Mouse (Mus musculus): Measurements from ENCODE around the gene Bmp2k. TPM values are rescaled to one million over a fixed set of nuclear protein-coding genes. Genes with fewer than 3 reads are reported as not detected.

The Bmp2k gene
- polyA plus RNA-seq (2015; fragmentation: Nextera tagmentation; extraction: Ambion mirVana) = 31.1 and 31.3 TPM in 2 replicates

DNA sequence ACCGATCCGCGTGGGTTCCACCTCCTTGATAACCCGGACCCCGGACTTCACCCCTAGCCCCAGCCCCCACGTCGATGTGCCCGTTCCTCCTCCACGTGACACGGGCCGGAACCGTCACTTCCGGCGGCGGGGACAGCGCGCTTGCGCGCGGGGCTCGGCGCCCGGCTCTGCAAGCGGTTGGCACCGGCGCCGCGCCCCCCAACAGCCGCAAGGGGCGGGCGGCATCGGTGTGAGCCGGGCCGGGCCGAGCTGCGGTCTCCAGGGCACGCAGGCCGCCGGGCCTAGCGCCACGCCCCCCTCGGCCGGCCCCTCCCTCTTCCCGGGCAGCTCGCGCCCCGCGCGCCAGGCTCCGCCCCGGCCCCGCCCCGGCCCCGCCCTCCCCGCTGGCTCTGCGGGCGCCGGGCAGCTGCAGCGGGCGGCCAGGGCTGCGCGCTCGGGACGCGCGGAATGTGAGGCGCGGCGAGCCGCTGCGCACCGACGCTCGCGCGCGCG, at the start of gene Bmp2k:
Gene Bmp2k, plus strand, starts transcription at position 380 of the 492 bp plus-strand sequence.
- H3K4me3 ChIP-seq (replicated peaks) = peak within 1 kb of the TSS; percentile 90
- ATAC-seq (ENCODE audit: insufficient read depth) = peak; percentile 93
- peaks cover 67% of the 10 kb centered on the region for H3K4me1 ChIP-seq (replicated peaks)
- peaks cover 17% of the 10 kb centered on the region for H3K36me3 ChIP-seq (replicated peaks)
- H3K27ac ChIP-seq (replicated peaks) = peak within 1 kb of the TSS; percentile 98
- under 1% methylated on average over 47 of the region's 78 CpGs for WGBS (ENCODE audit: insufficient replicate concordance)
- no peaks in the 10 kb centered on the region for H3K27me3 ChIP-seq
- peak within 1 kb of the TSS; percentile 98 for H3K9ac ChIP-seq
- H3K4me2 ChIP-seq = peak within 1 kb of the TSS; percentile 94
- no peaks in the 10 kb centered on the region for H3K9me3 ChIP-seq (replicated peaks)

DNA sequence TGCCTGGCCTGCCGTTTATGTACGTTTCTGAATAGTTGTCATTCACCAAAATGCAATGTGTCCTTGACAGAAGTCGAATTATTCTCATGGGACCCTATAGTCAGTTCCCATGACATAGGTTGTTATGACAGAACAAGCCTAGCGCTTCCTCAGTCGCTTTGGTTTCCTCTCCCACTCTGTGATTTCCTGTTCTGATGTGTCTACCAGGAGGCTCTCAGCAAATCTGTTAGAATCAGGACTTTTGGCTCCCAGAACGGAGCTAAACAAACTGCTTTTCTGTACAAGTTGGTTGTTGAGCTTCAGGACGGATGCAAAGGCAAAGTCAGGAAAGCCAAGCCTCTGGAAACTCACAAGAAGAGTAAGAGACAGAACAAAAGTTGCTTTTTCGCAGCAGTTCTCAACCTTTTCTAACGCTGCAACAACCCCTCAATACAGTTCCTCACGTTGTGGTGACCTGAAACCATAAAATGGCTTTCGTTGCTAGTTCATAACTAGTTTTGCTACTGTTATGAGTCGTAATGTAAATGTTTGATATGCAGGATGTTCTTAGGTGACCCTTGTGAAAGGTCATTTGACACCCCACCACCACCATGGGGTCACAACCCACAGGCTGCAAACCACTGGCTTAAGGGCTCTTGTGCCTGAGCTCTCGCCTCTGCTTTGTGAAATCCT, 48.5 kb upstream of the Bmp2k start:
- Histone ChIP-seq H3K27me3 (no peaks in the 10 kb centered on the region), H3K27ac (replicated peaks) (peak overlapping the region; percentile 96), H3K4me2 (no peak overlapping the region), H3K9ac (no peak overlapping the region), H3K36me3 (replicated peaks) (no peaks in the 10 kb centered on the region), H3K4me1 (replicated peaks) (peaks cover 66% of the 10 kb centered on the region), H3K9me3 (replicated peaks) (no peaks in the 10 kb centered on the region), H3K4me3 (replicated peaks) (no peak overlapping the region)
- ATAC-seq (ENCODE audit: insufficient read depth) = no peak
- WGBS (ENCODE audit: insufficient replicate concordance) = 59% methylated on average over 13 of the region's 13 CpGs

DNA sequence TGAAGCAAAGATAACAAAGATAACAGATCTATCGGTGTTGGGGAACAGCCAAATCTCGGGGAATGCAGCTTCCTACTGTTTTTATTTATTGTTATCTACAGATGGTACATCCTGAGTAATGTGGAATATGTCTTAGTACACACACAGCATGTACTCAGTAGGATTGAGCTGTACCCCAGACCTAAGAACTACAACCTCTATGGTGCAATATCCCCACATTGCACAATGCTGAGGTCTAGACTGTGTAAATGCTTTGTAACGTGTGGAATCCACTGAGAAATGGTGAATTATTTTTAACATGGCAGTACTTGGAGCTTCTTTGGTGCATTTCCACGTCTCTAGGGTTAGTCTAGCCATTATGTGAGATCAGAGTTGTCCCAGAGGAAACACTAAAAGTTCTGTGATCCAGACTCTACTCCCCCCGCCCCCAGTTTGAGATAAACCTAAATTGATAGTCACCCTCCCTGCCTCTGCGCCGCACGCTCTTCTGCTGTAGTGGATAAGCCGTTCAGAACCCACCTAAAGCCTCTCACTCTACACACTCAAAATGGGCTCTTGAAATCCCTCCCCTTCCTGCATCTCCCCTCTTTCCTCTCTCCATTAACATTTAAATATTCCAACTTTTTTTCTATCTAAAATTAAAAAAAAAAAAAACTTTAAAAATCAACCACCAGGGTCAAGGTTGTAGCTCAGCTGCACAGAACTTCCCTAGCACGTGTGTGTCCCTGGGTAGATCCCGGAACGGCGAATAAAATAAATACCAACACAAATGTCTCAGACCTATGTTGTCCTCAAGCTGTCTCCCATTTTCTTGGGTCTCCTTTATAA, 47.4 kb upstream of the Bmp2k start:
- 34% methylated on average over 13 of the region's 13 CpGs for WGBS (ENCODE audit: insufficient replicate concordance)
- H3K4me2 ChIP-seq = peak overlapping the region; percentile 58

DNA sequence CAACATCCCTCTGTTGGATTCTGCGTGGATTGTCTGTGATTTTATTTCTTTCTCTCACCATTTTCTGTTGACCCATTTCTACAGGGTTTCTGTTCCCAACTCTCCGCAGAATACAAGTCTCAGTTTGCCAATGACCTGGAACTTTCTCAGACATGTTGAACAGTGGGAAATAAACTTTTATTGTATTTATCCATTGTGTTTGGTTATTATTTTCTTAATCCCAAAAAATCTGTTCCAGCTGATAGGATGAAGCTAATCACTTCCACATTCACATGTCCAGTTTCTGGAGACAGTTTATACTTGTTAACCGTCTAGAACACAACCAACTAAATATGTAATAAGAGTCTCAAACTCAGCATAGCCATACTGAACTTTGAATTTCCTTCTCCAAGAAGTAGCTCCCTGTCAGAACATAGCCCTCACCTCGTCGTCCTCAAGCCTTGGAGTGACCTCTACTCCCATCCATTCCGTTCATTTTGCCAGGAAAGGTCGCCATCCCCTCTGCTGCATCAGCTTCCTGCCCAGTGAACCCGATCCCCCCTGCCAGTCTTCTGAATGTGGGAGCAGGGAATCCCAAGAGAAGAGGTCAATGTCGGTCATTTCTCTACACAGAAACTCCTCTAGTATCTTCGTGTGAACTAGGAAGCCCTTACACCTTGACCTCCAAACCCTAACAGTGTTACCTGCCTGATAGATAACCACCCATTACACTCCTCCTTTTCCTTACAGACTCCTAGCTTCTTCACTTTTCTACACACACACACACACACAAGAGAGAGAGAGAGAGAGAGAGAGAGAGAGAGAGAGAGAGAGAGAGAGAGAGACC, 46.6 kb upstream of the Bmp2k start:
- ATAC-seq (ENCODE audit: insufficient read depth) = no peak
- Histone ChIP-seq H3K27ac (replicated peaks) (peak overlapping the region; percentile 96), H3K4me2 (peak overlapping the region; percentile 58), H3K4me3 (replicated peaks) (peak overlapping the region; percentile 23), H3K9ac (peak overlapping the region; percentile 37), H3K4me1 (replicated peaks) (peaks cover 57% of the 10 kb centered on the region), H3K36me3 (replicated peaks) (no peaks in the 10 kb centered on the region), H3K27me3 (no peaks in the 10 kb centered on the region), H3K9me3 (replicated peaks) (no peaks in the 10 kb centered on the region)
- 51% methylated on average over 10 of the region's 10 CpGs for WGBS (ENCODE audit: insufficient replicate concordance)

More for the DNA sequence above, 47.4 kb upstream of the Bmp2k start:
- peaks cover 64% of the 10 kb centered on the region for H3K4me1 ChIP-seq (replicated peaks)
- H3K9ac ChIP-seq = peak overlapping the region; percentile 31; the same call in 1 of the 2 replicates
- ATAC-seq (ENCODE audit: insufficient read depth) = peak; percentile 47
- peak overlapping the region; percentile 96 for H3K27ac ChIP-seq (replicated peaks)
- no peaks in the 10 kb centered on the region for H3K9me3 ChIP-seq (replicated peaks)
- H3K4me3 ChIP-seq (replicated peaks) = peak overlapping the region; percentile 23; the same call in 1 of the 2 replicates
- H3K27me3 ChIP-seq = no peaks in the 10 kb centered on the region
- no peaks in the 10 kb centered on the region for H3K36me3 ChIP-seq (replicated peaks)

DNA sequence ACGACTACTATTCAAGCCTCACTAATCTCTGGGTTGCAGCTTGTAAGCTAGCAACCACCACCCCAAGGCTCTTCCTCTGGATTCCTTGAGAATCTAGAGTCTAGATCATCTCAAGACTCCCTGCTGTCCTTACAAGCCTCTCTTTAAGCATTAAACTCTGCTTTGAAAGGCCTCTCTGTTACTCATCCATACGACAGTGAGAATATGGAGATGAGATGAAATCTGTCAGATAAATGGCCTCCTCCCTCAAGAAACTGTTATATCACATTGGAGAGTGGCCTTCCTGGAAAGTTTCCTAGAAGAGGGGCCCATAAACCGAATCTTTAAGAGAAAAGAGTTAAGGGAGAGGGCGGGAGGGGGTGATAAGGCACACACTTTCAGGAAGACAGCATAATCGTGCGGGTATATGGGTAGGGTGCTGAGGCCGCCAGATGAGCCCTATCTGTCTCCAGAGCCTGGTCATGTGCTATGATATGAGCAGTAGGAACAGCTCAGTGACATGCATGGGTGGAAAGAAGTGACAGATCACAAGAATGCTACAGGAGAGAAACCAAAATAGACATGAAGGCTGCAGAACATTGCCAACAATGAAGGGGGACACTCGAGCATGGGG, 45.9 kb upstream of the Bmp2k start:
- Histone ChIP-seq H3K4me2 (peak overlapping the region; percentile 58), H3K27me3 (no peaks in the 10 kb centered on the region), H3K36me3 (replicated peaks) (no peaks in the 10 kb centered on the region), H3K27ac (replicated peaks) (peak overlapping the region; percentile 96), H3K4me1 (replicated peaks) (peaks cover 57% of the 10 kb centered on the region), H3K4me3 (replicated peaks) (peak overlapping the region; percentile 23), H3K9ac (peak overlapping the region; percentile 37), H3K9me3 (replicated peaks) (no peaks in the 10 kb centered on the region)
- 19% methylated on average over 8 of the region's 8 CpGs for WGBS (ENCODE audit: insufficient replicate concordance)
- peak; percentile 100 for ATAC-seq (ENCODE audit: insufficient read depth)

DNA sequence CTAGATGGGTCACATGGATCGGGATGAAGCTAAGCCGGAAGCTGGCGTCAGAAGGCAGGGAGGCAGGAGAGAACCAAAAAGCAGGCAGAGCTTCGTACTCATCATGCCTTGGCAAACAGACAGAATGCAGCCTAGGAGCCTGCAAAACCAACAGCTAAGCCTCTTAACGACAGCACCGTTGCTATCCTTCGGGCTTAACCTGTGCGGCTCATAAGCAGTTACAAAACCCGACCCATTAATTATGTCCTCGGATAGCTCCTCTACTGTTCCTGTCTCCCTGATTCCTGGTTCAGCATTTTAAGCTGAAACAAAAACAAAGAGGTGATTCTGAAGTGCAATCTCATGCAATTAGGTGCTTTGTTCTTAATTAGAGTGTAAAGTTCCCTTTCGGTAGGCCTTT, 43.4 kb upstream of the Bmp2k start:
- 86% methylated on average over 11 of the region's 11 CpGs for WGBS (ENCODE audit: insufficient replicate concordance)

DNA sequence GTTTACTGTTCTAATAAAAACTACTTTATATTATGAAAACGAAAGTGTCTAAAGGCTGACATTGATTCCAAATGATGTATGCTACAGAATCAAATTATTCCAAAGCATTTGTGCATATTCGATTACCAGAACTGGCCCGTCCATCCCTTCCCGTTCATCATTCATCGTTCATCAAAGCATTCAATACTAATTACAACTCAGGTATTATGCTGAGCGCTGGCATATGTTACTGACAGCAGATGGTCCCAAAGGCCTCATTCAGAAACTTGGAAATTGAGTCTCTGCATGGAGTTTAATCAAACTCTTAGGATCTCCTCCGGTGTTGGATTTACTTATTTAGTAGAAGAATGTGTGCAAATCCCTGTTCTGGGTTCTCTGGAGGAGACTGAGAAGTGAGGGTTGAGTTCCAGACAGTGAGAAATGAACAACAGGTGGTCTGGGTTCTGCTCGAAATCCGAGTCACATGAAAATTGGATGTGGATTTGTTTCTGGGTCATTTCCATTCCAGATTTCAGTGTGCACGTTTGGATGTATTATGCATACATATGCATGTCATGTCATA, 42.9 kb upstream of the Bmp2k start:
- H3K4me1 ChIP-seq (replicated peaks) = peaks cover 52% of the 10 kb centered on the region
- 87% methylated on average over 10 of the region's 10 CpGs for WGBS (ENCODE audit: insufficient replicate concordance)
- H3K27me3 ChIP-seq = no peaks in the 10 kb centered on the region
- no peak for ATAC-seq (ENCODE audit: insufficient read depth)
- H3K9me3 ChIP-seq (replicated peaks) = no peaks in the 10 kb centered on the region
- H3K4me3 ChIP-seq (replicated peaks) = no peak overlapping the region
- H3K27ac ChIP-seq (replicated peaks) = no peak overlapping the region
- H3K4me2 ChIP-seq = no peak overlapping the region
- no peaks in the 10 kb centered on the region for H3K36me3 ChIP-seq (replicated peaks)
- H3K9ac ChIP-seq = no peak overlapping the region

More for the DNA sequence above, 43.4 kb upstream of the Bmp2k start:
- H3K4me1 ChIP-seq (replicated peaks) = peaks cover 57% of the 10 kb centered on the region
- no peak for ATAC-seq (ENCODE audit: insufficient read depth)
- H3K4me3 ChIP-seq (replicated peaks) = no peak overlapping the region
- H3K36me3 ChIP-seq (replicated peaks) = no peaks in the 10 kb centered on the region
- H3K4me2 ChIP-seq = no peak overlapping the region
- no peak overlapping the region for H3K9ac ChIP-seq
- H3K9me3 ChIP-seq (replicated peaks) = no peaks in the 10 kb centered on the region
- no peaks in the 10 kb centered on the region for H3K27me3 ChIP-seq
- no peak overlapping the region for H3K27ac ChIP-seq (replicated peaks)

DNA sequence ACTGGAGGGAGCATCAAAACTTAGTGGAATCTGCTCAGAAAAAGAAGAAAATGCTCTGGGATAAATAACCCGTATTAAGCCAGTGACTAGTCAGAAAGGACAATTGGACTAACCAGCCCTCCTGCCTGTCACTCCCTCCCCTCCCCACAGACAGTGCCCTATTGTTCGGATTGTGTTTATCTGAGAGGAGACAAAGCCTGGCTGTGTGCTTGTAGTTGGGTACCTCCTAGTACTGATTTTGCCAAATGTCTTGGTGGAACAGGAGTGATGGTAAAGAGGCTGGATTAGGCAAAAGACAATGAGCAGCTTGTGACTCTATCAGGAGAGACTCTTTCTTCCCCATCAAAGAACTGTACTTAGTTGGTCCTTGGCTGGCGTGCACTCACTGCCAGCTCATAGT, 40.6 kb upstream of the Bmp2k start:
- Histone ChIP-seq H3K9ac (no peak overlapping the region), H3K36me3 (replicated peaks) (no peaks in the 10 kb centered on the region), H3K4me3 (replicated peaks) (no peak overlapping the region), H3K4me2 (no peak overlapping the region), H3K9me3 (replicated peaks) (no peaks in the 10 kb centered on the region), H3K4me1 (replicated peaks) (peaks cover 29% of the 10 kb centered on the region), H3K27ac (replicated peaks) (no peak overlapping the region; the same call in 1 of the 2 replicates), H3K27me3 (no peaks in the 10 kb centered on the region)
- 54% methylated on average over 3 of the region's 3 CpGs for WGBS (ENCODE audit: insufficient replicate concordance)
- no peak for ATAC-seq (ENCODE audit: insufficient read depth)

DNA sequence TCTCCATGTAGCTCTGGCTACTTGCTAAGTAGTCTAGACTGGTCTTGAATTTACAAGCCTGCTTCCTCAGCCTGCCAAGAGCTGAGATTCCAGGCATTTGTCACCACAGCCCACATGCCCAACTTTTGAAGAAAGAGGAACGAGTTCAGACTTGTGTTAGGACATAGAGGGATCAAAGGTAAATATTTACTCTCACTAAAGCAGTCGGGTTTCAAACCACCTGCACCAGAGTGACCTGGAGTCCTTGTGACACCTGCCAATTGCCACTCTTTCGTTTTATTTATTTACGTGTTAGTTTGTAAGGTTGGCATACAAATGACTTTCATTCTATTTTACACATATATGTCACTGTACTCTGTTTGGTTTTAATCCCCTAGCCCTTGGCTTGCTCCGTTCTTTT, 36.4 kb upstream of the Bmp2k start:
- Histone ChIP-seq H3K27ac (replicated peaks) (no peak overlapping the region), H3K4me2 (no peak overlapping the region), H3K9ac (no peak overlapping the region), H3K9me3 (replicated peaks) (no peaks in the 10 kb centered on the region), H3K4me3 (replicated peaks) (no peak overlapping the region), H3K4me1 (replicated peaks) (peaks cover 31% of the 10 kb centered on the region), H3K36me3 (replicated peaks) (no peaks in the 10 kb centered on the region), H3K27me3 (0 out of 2 replicates have a peak, but pooled peaks cover 3% of the 10 kb centered on the region)
- WGBS (ENCODE audit: insufficient replicate concordance) = 69% methylated on average over 5 of the region's 5 CpGs
- no peak for ATAC-seq (ENCODE audit: insufficient read depth)

DNA sequence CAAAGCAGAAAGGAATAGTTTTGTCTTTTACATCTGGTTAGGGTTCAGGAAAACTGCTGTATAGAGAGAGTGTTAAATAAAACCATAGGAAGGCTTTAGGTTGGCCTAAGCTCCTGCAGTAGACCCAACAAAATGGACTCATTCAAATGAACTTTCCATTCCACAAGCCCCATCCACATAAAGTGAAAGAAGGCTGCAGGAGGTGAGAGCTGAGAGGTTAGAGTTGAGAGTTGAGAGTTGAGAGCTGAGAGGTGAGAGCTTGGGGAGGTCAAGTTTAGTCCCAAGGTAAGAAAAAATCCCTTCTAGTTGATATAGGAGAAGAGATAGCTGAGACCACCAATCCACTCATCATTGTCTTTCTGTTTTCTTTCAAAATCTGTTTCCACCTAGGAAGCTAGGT, 35.6 kb upstream of the Bmp2k start:
- Histone ChIP-seq H3K4me1 (replicated peaks) (peaks cover 30% of the 10 kb centered on the region), H3K27me3 (0 out of 2 replicates have a peak, but pooled peaks cover 3% of the 10 kb centered on the region)
- ATAC-seq (ENCODE audit: insufficient read depth) = no peak

More for the DNA sequence above, 35.6 kb upstream of the Bmp2k start:
- H3K4me2 ChIP-seq = no peak overlapping the region
- no peak overlapping the region for H3K4me3 ChIP-seq (replicated peaks)
- H3K9me3 ChIP-seq (replicated peaks) = no peaks in the 10 kb centered on the region
- no peak overlapping the region for H3K9ac ChIP-seq
- no peaks in the 10 kb centered on the region for H3K36me3 ChIP-seq (replicated peaks)
- 0 out of 2 replicates have a peak overlapping the region, but pooled peaks have one; percentile 8 for H3K27ac ChIP-seq (replicated peaks)
